Mouse (Mus musculus): ENCODE results near the gene Fam78b. TPM values are rescaled to one million over a fixed set of nuclear protein-coding genes. Genes with fewer than 3 reads are reported as not detected.

Fam78b gene
- polyA plus RNA-seq, 1 experiment from 2014 or later = 17.4 TPM

- 88% methylated on average over 6 of the region's 6 CpGs for WGBS
- Histone ChIP-seq H3K4me1 (peaks cover 21% of the 10 kb centered on the region), H3K27me3 (replicated peaks) (no peaks in the 10 kb centered on the region), H3K36me3 (no peaks in the 10 kb centered on the region), H3K4me2 (replicated peaks) (no peak overlapping the region), H3K27ac (no peak overlapping the region), H3K9ac (no peak overlapping the region), H3K4me3 (no peak overlapping the region), H3K9me3 (0 out of 2 replicates have a peak, but pooled peaks cover 4% of the 10 kb centered on the region)
- no peak for ATAC-seq (ENCODE audit: low FRiP score, low read depth)
Measured at GRCm38 (mm10) chr1:167042558-167042957, 41.3 kb downstream of the Fam78b start.

GRCm38 (mm10) chr1:167046169-167046927 lies 45.1 kb downstream of the Fam78b start:
- 58% methylated on average over 10 of the region's 10 CpGs for WGBS
- no peaks in the 10 kb centered on the region for H3K36me3 ChIP-seq
- H3K9me3 ChIP-seq = no peaks in the 10 kb centered on the region
- no peak for ATAC-seq (ENCODE audit: low FRiP score, low read depth)
- no peaks in the 10 kb centered on the region for H3K27me3 ChIP-seq (replicated peaks)
- H3K4me1 ChIP-seq = peaks cover 19% of the 10 kb centered on the region; the same call in 1 of the 2 replicates
- no peak overlapping the region for H3K4me3 ChIP-seq
- H3K4me2 ChIP-seq (replicated peaks) = no peak overlapping the region
- no peak overlapping the region for H3K27ac ChIP-seq
- no peak overlapping the region for H3K9ac ChIP-seq

GRCm38 (mm10) chr1:167050859-167051258 lies 49.6 kb downstream of the Fam78b start:
- H3K4me3 ChIP-seq = no peak overlapping the region
- H3K9me3 ChIP-seq = no peaks in the 10 kb centered on the region
- H3K4me2 ChIP-seq (replicated peaks) = no peak overlapping the region
- H3K9ac ChIP-seq = no peak overlapping the region
- H3K36me3 ChIP-seq = no peaks in the 10 kb centered on the region
- WGBS = 90% methylated on average over 3 of the region's 3 CpGs
- H3K27ac ChIP-seq = no peak overlapping the region
- no peaks in the 10 kb centered on the region for H3K27me3 ChIP-seq (replicated peaks)
- peaks cover 19% of the 10 kb centered on the region; the same call in 1 of the 2 replicates for H3K4me1 ChIP-seq
- ATAC-seq (ENCODE audit: low FRiP score, low read depth) = no peak

GRCm38 (mm10) chr1:167054029-167054428 lies 52.8 kb downstream of the Fam78b start:
- Histone ChIP-seq H3K4me3 (no peak overlapping the region), H3K9ac (no peak overlapping the region), H3K4me2 (replicated peaks) (no peak overlapping the region), H3K27ac (no peak overlapping the region), H3K4me1 (peaks cover 5% of the 10 kb centered on the region; the same call in 1 of the 2 replicates), H3K9me3 (no peaks in the 10 kb centered on the region), H3K27me3 (replicated peaks) (no peaks in the 10 kb centered on the region), H3K36me3 (no peaks in the 10 kb centered on the region)
- ATAC-seq (ENCODE audit: low FRiP score, low read depth) = no peak
- 87% methylated on average over 7 of the region's 7 CpGs for WGBS

- Histone ChIP-seq H3K9ac (no peak overlapping the region), H3K4me1 (no peaks in the 10 kb centered on the region), H3K9me3 (no peaks in the 10 kb centered on the region), H3K27me3 (replicated peaks) (no peaks in the 10 kb centered on the region), H3K27ac (no peak overlapping the region), H3K4me3 (no peak overlapping the region), H3K36me3 (no peaks in the 10 kb centered on the region), H3K4me2 (replicated peaks) (no peak overlapping the region)
- no peak for ATAC-seq (ENCODE audit: low FRiP score, low read depth)
- 63% methylated on average over 5 of the region's 5 CpGs for WGBS
Measured at GRCm38 (mm10) chr1:167057543-167057942, 56.3 kb downstream of the Fam78b start.

- H3K36me3 ChIP-seq = no peaks in the 10 kb centered on the region
- no peak overlapping the region for H3K4me2 ChIP-seq (replicated peaks)
- H3K27ac ChIP-seq = no peak overlapping the region
- no peak; the same call in 1 of the 2 replicates for ATAC-seq (ENCODE audit: low FRiP score, low read depth)
- H3K27me3 ChIP-seq (replicated peaks) = no peaks in the 10 kb centered on the region
- WGBS = 58% methylated on average over 9 of the region's 9 CpGs
- H3K4me3 ChIP-seq = no peak overlapping the region
- no peak overlapping the region for H3K9ac ChIP-seq
- no peaks in the 10 kb centered on the region for H3K4me1 ChIP-seq
- H3K9me3 ChIP-seq = no peaks in the 10 kb centered on the region
Measured at GRCm38 (mm10) chr1:167059550-167060285, 58.5 kb downstream of the Fam78b start.

- Histone ChIP-seq H3K4me3 (no peak overlapping the region), H3K27me3 (replicated peaks) (no peaks in the 10 kb centered on the region), H3K4me1 (peaks cover 20% of the 10 kb centered on the region), H3K36me3 (no peaks in the 10 kb centered on the region), H3K9ac (no peak overlapping the region), H3K4me2 (replicated peaks) (no peak overlapping the region), H3K27ac (no peak overlapping the region), H3K9me3 (no peaks in the 10 kb centered on the region)
- ATAC-seq (ENCODE audit: low FRiP score, low read depth) = no peak
- WGBS = 79% methylated on average over 4 of the region's 4 CpGs
Measured at GRCm38 (mm10) chr1:167063971-167064370, 62.8 kb downstream of the Fam78b start.

- H3K4me1 ChIP-seq = peaks cover 25% of the 10 kb centered on the region
- H3K4me3 ChIP-seq = no peak overlapping the region
- H3K27ac ChIP-seq = no peak overlapping the region
- H3K9ac ChIP-seq = no peak overlapping the region
- no peaks in the 10 kb centered on the region for H3K9me3 ChIP-seq
- H3K36me3 ChIP-seq = no peaks in the 10 kb centered on the region
- no peak for ATAC-seq (ENCODE audit: low FRiP score, low read depth)
- WGBS = 15% methylated on average over 4 of the region's 4 CpGs
- H3K4me2 ChIP-seq (replicated peaks) = no peak overlapping the region
- no peaks in the 10 kb centered on the region for H3K27me3 ChIP-seq (replicated peaks)
Measured at GRCm38 (mm10) chr1:167065541-167065940, 64.3 kb downstream of the Fam78b start.

- Histone ChIP-seq H3K4me1 (peaks cover 25% of the 10 kb centered on the region), H3K9ac (no peak overlapping the region), H3K4me2 (replicated peaks) (no peak overlapping the region), H3K27me3 (replicated peaks) (no peaks in the 10 kb centered on the region), H3K27ac (no peak overlapping the region), H3K9me3 (no peaks in the 10 kb centered on the region), H3K36me3 (no peaks in the 10 kb centered on the region), H3K4me3 (no peak overlapping the region)
- no peak for ATAC-seq (ENCODE audit: low FRiP score, low read depth)
- 61% methylated on average over 10 of the region's 10 CpGs for WGBS
Measured at GRCm38 (mm10) chr1:167065986-167066385, 64.8 kb downstream of the Fam78b start.

GRCm38 (mm10) chr1:167066933-167067341 lies 65.7 kb downstream of the Fam78b start:
- Histone ChIP-seq H3K36me3 (no peaks in the 10 kb centered on the region), H3K9me3 (no peaks in the 10 kb centered on the region), H3K4me1 (peaks cover 25% of the 10 kb centered on the region), H3K27ac (no peak overlapping the region), H3K9ac (no peak overlapping the region), H3K27me3 (replicated peaks) (no peaks in the 10 kb centered on the region), H3K4me2 (replicated peaks) (no peak overlapping the region), H3K4me3 (no peak overlapping the region)
- peak; percentile 65 for ATAC-seq (ENCODE audit: low FRiP score, low read depth)
- WGBS = 67% methylated on average over 9 of the region's 9 CpGs

- Histone ChIP-seq H3K4me2 (replicated peaks) (no peak overlapping the region), H3K4me3 (no peak overlapping the region), H3K9me3 (no peaks in the 10 kb centered on the region), H3K36me3 (no peaks in the 10 kb centered on the region), H3K27me3 (replicated peaks) (no peaks in the 10 kb centered on the region), H3K9ac (no peak overlapping the region), H3K27ac (no peak overlapping the region), H3K4me1 (peaks cover 25% of the 10 kb centered on the region)
- 0 out of 2 replicates have a peak, but pooled peaks have one; percentile 19 for ATAC-seq (ENCODE audit: low FRiP score, low read depth)
- 54% methylated on average over 9 of the region's 9 CpGs for WGBS
Measured at GRCm38 (mm10) chr1:167069741-167070140, 68.5 kb downstream of the Fam78b start.

GRCm38 (mm10) chr1:167070306-167070705 lies 69.1 kb downstream of the Fam78b start:
- 78% methylated on average over 6 of the region's 6 CpGs for WGBS
- no peak overlapping the region for H3K4me2 ChIP-seq (replicated peaks)
- no peak overlapping the region for H3K9ac ChIP-seq
- H3K27me3 ChIP-seq (replicated peaks) = no peaks in the 10 kb centered on the region
- no peaks in the 10 kb centered on the region for H3K9me3 ChIP-seq
- no peak overlapping the region for H3K27ac ChIP-seq
- peaks cover 21% of the 10 kb centered on the region for H3K4me1 ChIP-seq
- H3K36me3 ChIP-seq = no peaks in the 10 kb centered on the region
- no peak for ATAC-seq (ENCODE audit: low FRiP score, low read depth)
- no peak overlapping the region for H3K4me3 ChIP-seq
